Mouse (Mus musculus): ENCODE measurements around the gene Adprm. TPM values are rescaled to one million over a fixed set of nuclear protein-coding genes. Genes with fewer than 3 reads are reported as not detected.

Gene Adprm
- polyA plus RNA-seq, 1 experiment from 2014 or later = 39.5 TPM

- WGBS = 4% methylated on average over 12 of the region's 12 CpGs
- peak overlapping the region; percentile 20; the same call in 1 of the 2 replicates for H3K4me2 ChIP-seq (ENCODE audit: low read depth, low read length)
- ATAC-seq (replicated peaks; ENCODE audit: insufficient number of reproducible peaks, low FRiP score, low TSS enrichment, low read depth) (no peak), DNase-seq (ENCODE audit: low spot score) (peak; percentile 84)
- no peak overlapping the region for H3K4me3 ChIP-seq (ENCODE audit: low read depth, low read length)
- H3K9ac ChIP-seq (replicated peaks; ENCODE audit: low read length) = no peak overlapping the region
- no peaks in the 10 kb centered on the region for H3K4me1 ChIP-seq (ENCODE audit: control insufficient read depth, insufficient read depth, low read length)
- no peaks in the 10 kb centered on the region for H3K27me3 ChIP-seq (ENCODE audit: control insufficient read depth, insufficient read depth, low read length)
- H3K36me3 ChIP-seq (replicated peaks; ENCODE audit: control insufficient read depth, insufficient read depth, low read depth, low read length) = no peaks in the 10 kb centered on the region
- no peak overlapping the region for H3K27ac ChIP-seq (replicated peaks; ENCODE audit: low read depth, low read length)
- H3K9me3 ChIP-seq (replicated peaks; ENCODE audit: control insufficient read depth, low read length) = no peaks in the 10 kb centered on the region
These were observed 31.4 kb downstream of the Adprm start for GRCm38 (mm10) chr11:67020948-67021347.

DNA sequence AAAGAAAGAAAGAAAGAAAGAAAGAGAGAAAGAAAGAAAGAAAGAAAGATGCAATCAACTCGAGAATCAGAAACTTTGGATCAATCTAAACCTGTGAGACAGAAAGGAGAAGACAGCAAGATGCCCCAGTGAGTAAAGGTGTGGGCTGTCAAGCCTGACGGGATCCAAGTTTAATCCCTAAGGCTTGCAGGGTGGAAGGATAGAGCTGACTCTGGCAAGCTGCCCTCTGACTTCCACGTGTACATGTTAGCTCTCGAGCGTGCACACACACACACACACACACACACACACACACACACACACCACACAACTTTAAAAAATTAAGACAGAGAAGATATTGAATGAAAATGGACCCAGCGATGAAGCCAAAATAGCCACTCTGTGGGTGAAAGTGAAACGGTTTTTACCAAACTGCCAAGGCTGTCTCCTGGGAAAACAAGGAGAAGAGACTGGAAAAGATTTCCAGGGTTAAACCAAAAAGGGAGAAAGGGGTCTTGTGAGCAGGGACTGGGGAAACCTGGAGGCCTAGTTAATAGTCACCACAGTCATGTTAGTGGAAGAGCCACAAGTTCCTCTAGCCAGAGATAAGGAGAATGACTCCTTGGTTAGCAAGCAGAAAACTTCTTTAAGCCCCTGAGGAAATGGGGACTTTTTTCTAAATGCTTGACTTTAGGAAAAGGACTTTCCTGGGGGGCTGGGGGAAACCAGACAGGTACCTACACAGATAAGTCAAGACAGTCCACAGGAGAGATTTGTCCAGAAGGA, 32.5 kb downstream of the Adprm start:
- no peak for ATAC-seq (replicated peaks; ENCODE audit: insufficient number of reproducible peaks, low FRiP score, low TSS enrichment, low read depth)
- Histone ChIP-seq H3K9me3 (replicated peaks; ENCODE audit: control insufficient read depth, low read length) (no peaks in the 10 kb centered on the region), H3K4me1 (ENCODE audit: control insufficient read depth, insufficient read depth, low read length) (no peaks in the 10 kb centered on the region), H3K36me3 (replicated peaks; ENCODE audit: control insufficient read depth, insufficient read depth, low read depth, low read length) (no peaks in the 10 kb centered on the region), H3K4me3 (ENCODE audit: low read depth, low read length) (no peak overlapping the region), H3K27ac (replicated peaks; ENCODE audit: low read depth, low read length) (no peak overlapping the region), H3K4me2 (ENCODE audit: low read depth, low read length) (no peak overlapping the region), H3K27me3 (ENCODE audit: control insufficient read depth, insufficient read depth, low read length) (no peaks in the 10 kb centered on the region), H3K9ac (replicated peaks; ENCODE audit: low read length) (no peak overlapping the region)
- WGBS = 67% methylated on average over 7 of the region's 7 CpGs
- DNase-seq (ENCODE audit: low spot score) = no peak

- Histone ChIP-seq H3K4me2 (ENCODE audit: low read depth, low read length) (no peak overlapping the region), H3K36me3 (replicated peaks; ENCODE audit: control insufficient read depth, insufficient read depth, low read depth, low read length) (no peaks in the 10 kb centered on the region), H3K4me3 (ENCODE audit: low read depth, low read length) (no peak overlapping the region), H3K27ac (replicated peaks; ENCODE audit: low read depth, low read length) (no peak overlapping the region), H3K27me3 (ENCODE audit: control insufficient read depth, insufficient read depth, low read length) (no peaks in the 10 kb centered on the region), H3K9ac (replicated peaks; ENCODE audit: low read length) (no peak overlapping the region), H3K4me1 (ENCODE audit: control insufficient read depth, insufficient read depth, low read length) (no peaks in the 10 kb centered on the region), H3K9me3 (replicated peaks; ENCODE audit: control insufficient read depth, low read length) (no peaks in the 10 kb centered on the region)
- 0 out of 2 replicates have a peak, but pooled peaks have one; percentile 54 for ATAC-seq (replicated peaks; ENCODE audit: insufficient number of reproducible peaks, low FRiP score, low TSS enrichment, low read depth)
- no peak for DNase-seq (ENCODE audit: low spot score)
- WGBS = 2% methylated on average over 12 of the region's 12 CpGs
These were observed 34.4 kb downstream of the Adprm start for GRCm38 (mm10) chr11:67017801-67018591.

DNA sequence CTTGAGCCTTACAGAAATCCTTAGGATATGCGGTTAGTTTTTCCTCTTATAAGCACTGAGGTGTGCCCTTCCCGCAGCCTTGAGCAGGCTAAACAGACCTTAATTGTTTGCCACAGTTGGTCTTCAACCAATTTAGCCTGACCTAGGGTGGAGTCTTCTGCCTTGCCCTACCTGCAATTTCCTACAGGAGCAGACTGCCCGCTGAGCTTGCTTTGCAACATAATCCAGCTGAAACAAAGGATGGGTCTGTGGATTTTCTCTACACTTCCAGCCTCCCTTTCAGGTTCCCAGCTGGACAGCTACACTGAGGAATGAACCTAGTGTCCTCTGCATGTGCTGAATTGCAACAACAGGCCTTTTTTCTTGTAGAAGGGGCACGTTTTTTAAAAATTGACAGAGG, 40.8 kb downstream of the Adprm start:
- WGBS = 23% methylated on average over 4 of the region's 4 CpGs
- H3K27ac ChIP-seq (replicated peaks; ENCODE audit: low read depth, low read length) = no peak overlapping the region
- no peaks in the 10 kb centered on the region for H3K4me1 ChIP-seq (ENCODE audit: control insufficient read depth, insufficient read depth, low read length)
- DNase-seq (ENCODE audit: low spot score) = no peak
- no peak overlapping the region for H3K4me2 ChIP-seq (ENCODE audit: low read depth, low read length)
- no peaks in the 10 kb centered on the region for H3K36me3 ChIP-seq (replicated peaks; ENCODE audit: control insufficient read depth, insufficient read depth, low read depth, low read length)
- H3K9me3 ChIP-seq (replicated peaks; ENCODE audit: control insufficient read depth, low read length) = no peaks in the 10 kb centered on the region
- H3K4me3 ChIP-seq (ENCODE audit: low read depth, low read length) = no peak overlapping the region
- no peak overlapping the region for H3K9ac ChIP-seq (replicated peaks; ENCODE audit: low read length)
- no peak for ATAC-seq (replicated peaks; ENCODE audit: insufficient number of reproducible peaks, low FRiP score, low TSS enrichment, low read depth)
- no peaks in the 10 kb centered on the region for H3K27me3 ChIP-seq (ENCODE audit: control insufficient read depth, insufficient read depth, low read length)

DNA sequence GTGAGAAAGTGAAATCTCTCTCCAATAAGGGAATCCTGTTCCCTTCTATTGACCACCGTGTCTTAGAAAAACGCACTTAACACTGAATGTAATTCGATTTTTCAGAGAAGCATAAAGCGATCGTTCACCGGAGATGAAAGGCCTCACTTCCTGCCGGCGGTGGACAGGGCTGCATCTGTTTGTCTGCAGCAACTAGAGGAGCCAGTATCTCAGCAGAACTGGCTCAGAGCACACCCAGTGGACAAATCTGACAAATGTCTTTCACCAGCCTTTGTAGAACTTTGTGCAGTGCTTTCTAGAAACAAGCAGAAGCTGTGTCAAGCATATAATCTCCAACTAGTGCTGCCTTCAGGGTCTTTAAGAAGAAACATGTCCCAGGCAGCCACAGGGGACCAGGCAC, 42.0 kb downstream of the Adprm start:
- Histone ChIP-seq H3K27me3 (ENCODE audit: control insufficient read depth, insufficient read depth, low read length) (no peaks in the 10 kb centered on the region), H3K4me1 (ENCODE audit: control insufficient read depth, insufficient read depth, low read length) (no peaks in the 10 kb centered on the region), H3K4me2 (ENCODE audit: low read depth, low read length) (no peak overlapping the region), H3K36me3 (replicated peaks; ENCODE audit: control insufficient read depth, insufficient read depth, low read depth, low read length) (no peaks in the 10 kb centered on the region), H3K9me3 (replicated peaks; ENCODE audit: control insufficient read depth, low read length) (no peaks in the 10 kb centered on the region), H3K4me3 (ENCODE audit: low read depth, low read length) (no peak overlapping the region), H3K9ac (replicated peaks; ENCODE audit: low read length) (no peak overlapping the region), H3K27ac (replicated peaks; ENCODE audit: low read depth, low read length) (no peak overlapping the region)
- DNase-seq (ENCODE audit: low spot score) (peak; percentile 59), ATAC-seq (replicated peaks; ENCODE audit: insufficient number of reproducible peaks, low FRiP score, low TSS enrichment, low read depth) (no peak)
- 4% methylated on average over 8 of the region's 8 CpGs for WGBS

- H3K9ac ChIP-seq (replicated peaks; ENCODE audit: low read length) = no peak overlapping the region
- no peak for ATAC-seq (replicated peaks; ENCODE audit: insufficient number of reproducible peaks, low FRiP score, low TSS enrichment, low read depth)
- H3K4me3 ChIP-seq (ENCODE audit: low read depth, low read length) = no peak overlapping the region
- no peaks in the 10 kb centered on the region for H3K36me3 ChIP-seq (replicated peaks; ENCODE audit: control insufficient read depth, insufficient read depth, low read depth, low read length)
- 92% methylated on average over 4 of the region's 4 CpGs for WGBS
- no peaks in the 10 kb centered on the region for H3K4me1 ChIP-seq (ENCODE audit: control insufficient read depth, insufficient read depth, low read length)
- no peaks in the 10 kb centered on the region for H3K27me3 ChIP-seq (ENCODE audit: control insufficient read depth, insufficient read depth, low read length)
- H3K4me2 ChIP-seq (ENCODE audit: low read depth, low read length) = no peak overlapping the region
- no peak overlapping the region for H3K27ac ChIP-seq (replicated peaks; ENCODE audit: low read depth, low read length)
- no peaks in the 10 kb centered on the region for H3K9me3 ChIP-seq (replicated peaks; ENCODE audit: control insufficient read depth, low read length)
- no peak for DNase-seq (ENCODE audit: low spot score)
These were observed 43.9 kb downstream of the Adprm start for GRCm38 (mm10) chr11:67008528-67008927.

GRCm38 (mm10) chr11:67007961-67008360, 44.4 kb downstream of the Adprm start:
- H3K4me2 ChIP-seq (ENCODE audit: low read depth, low read length) = no peak overlapping the region
- no peaks in the 10 kb centered on the region for H3K4me1 ChIP-seq (ENCODE audit: control insufficient read depth, insufficient read depth, low read length)
- H3K27ac ChIP-seq (replicated peaks; ENCODE audit: low read depth, low read length) = no peak overlapping the region
- no peak overlapping the region for H3K4me3 ChIP-seq (ENCODE audit: low read depth, low read length)
- H3K27me3 ChIP-seq (ENCODE audit: control insufficient read depth, insufficient read depth, low read length) = no peaks in the 10 kb centered on the region
- 58% methylated on average over 8 of the region's 8 CpGs for WGBS
- no peak for DNase-seq (ENCODE audit: low spot score)
- ATAC-seq (replicated peaks; ENCODE audit: insufficient number of reproducible peaks, low FRiP score, low TSS enrichment, low read depth) = no peak
- no peaks in the 10 kb centered on the region for H3K36me3 ChIP-seq (replicated peaks; ENCODE audit: control insufficient read depth, insufficient read depth, low read depth, low read length)
- no peak overlapping the region for H3K9ac ChIP-seq (replicated peaks; ENCODE audit: low read length)
- H3K9me3 ChIP-seq (replicated peaks; ENCODE audit: control insufficient read depth, low read length) = no peaks in the 10 kb centered on the region

DNA sequence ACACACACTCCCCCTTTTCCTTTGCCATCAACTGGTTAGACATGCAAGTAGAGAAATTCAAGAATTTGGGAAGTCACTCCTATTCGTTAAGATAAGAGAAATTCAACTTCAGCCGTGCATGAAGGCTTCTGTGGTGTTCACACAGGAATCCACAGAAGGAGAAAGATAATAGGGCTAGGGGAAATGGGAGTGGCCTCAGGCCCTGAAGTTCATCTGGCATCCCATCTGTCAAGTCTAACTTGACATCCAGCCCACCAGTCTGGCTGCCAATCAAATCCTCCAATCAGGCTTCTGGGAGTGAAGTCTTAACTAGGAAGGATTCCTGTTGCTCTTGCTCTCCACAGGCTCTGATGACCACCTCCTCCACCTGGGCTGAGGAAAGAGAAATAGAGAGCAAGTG, 49.5 kb downstream of the Adprm start:
- Histone ChIP-seq H3K9ac (replicated peaks; ENCODE audit: low read length) (no peak overlapping the region), H3K27me3 (ENCODE audit: control insufficient read depth, insufficient read depth, low read length) (no peaks in the 10 kb centered on the region), H3K4me3 (ENCODE audit: low read depth, low read length) (no peak overlapping the region), H3K4me1 (ENCODE audit: control insufficient read depth, insufficient read depth, low read length) (no peaks in the 10 kb centered on the region), H3K27ac (replicated peaks; ENCODE audit: low read depth, low read length) (no peak overlapping the region), H3K36me3 (replicated peaks; ENCODE audit: control insufficient read depth, insufficient read depth, low read depth, low read length) (no peaks in the 10 kb centered on the region), H3K9me3 (replicated peaks; ENCODE audit: control insufficient read depth, low read length) (no peaks in the 10 kb centered on the region), H3K4me2 (ENCODE audit: low read depth, low read length) (no peak overlapping the region)
- DNase-seq (ENCODE audit: low spot score) = no peak
- WGBS = 81% methylated on average over 2 of the region's 2 CpGs
- ATAC-seq (replicated peaks; ENCODE audit: insufficient number of reproducible peaks, low FRiP score, low TSS enrichment, low read depth) = no peak

All from embryonic facial prominence, embryonic 11.5 days (tissue).